Mouse (Mus musculus) thymus, adult 2 months (tissue): ENCODE measurements around the gene Flt3l. TPM values are rescaled to one million over a fixed set of nuclear protein-coding genes. Genes with fewer than 3 reads are reported as not detected.
"Not testable (repeated sequence)": the region's sequence is repeated elsewhere in the genome, so short reads cannot be mapped to it uniquely, and the experiment has no call there.

Experiments used
- DNase-seq: peaks from one replicate; pipeline ENCODE4 v3.0.0; 2021
- H3K27ac ChIP-seq: fragments of 200-500 bp; 2 replicates; pipeline ENCODE4 v1.5.1; 2012; ENCODE audit warnings: low read length, control low read depth; ENCODE audit not compliant: control insufficient read depth, insufficient read depth
- H3K27me3 ChIP-seq: fragments of 200-500 bp; 2 replicates; pipeline ENCODE4 v1.6.1; 2012; ENCODE audit warnings: mild to moderate bottlenecking, low read length, moderate library complexity, mixed read lengths; ENCODE audit not compliant: control insufficient read depth, insufficient read depth
- H3K36me3 ChIP-seq: fragments of 200-500 bp; 2 replicates; pipeline ENCODE4 v1.6.1; 2012; ENCODE audit warnings: mild to moderate bottlenecking, low read length, moderate library complexity; ENCODE audit not compliant: control insufficient read depth, insufficient read depth
- H3K4me1 ChIP-seq: fragments of 200-500 bp; replicated peaks from 2 replicates; pipeline ENCODE4 v1.6.1; 2012; ENCODE audit warnings: low read length; ENCODE audit not compliant: control insufficient read depth, insufficient read depth
- H3K4me3 ChIP-seq: fragments of 200-500 bp; 2 replicates; pipeline ENCODE4 v1.5.1; 2012; ENCODE audit warnings: mild to moderate bottlenecking, low read length, control low read depth, moderate library complexity; ENCODE audit not compliant: control insufficient read depth, insufficient read depth
- CTCF ChIP-seq: fragments of 200-500 bp; IDR thresholded peaks from 2 replicates; pipeline ENCODE4 v1.5.1; 2012; ENCODE audit warnings: mild to moderate bottlenecking, control low read depth, low read length, moderate library complexity, borderline replicate concordance; ENCODE audit not compliant: control insufficient read depth, poor library complexity, insufficient read depth; ENCODE audit errors: extremely low read depth
- POLR2A ChIP-seq: fragments of 200-500 bp; IDR thresholded peaks from 2 replicates; pipeline ENCODE4 v1.6.1; 2012; ENCODE audit warnings: mild to moderate bottlenecking, low read length, control low read depth, moderate library complexity; ENCODE audit not compliant: control insufficient read depth, poor library complexity, insufficient read depth; ENCODE audit errors: extremely low read depth
- WGBS: fragments of 180-500 bp; shearing (Covaris S2); methylation state at CpG from one replicate; pipeline ENCODE4 v1.1.7; 2018; 5-methylcytosine and 5-hydroxymethylcytosine counted together
- polyA plus RNA-seq: library from polyadenylated mRNA; depleted of rRNA; stranded (reverse); fragments of >200 nt; gene quantifications from 2 replicates; pipeline ENCODE4 v1.2.3, GENCODE M21; 2012

Flt3l gene
- polyA plus RNA-seq, 1 experiment: 207 TPM

DNA sequence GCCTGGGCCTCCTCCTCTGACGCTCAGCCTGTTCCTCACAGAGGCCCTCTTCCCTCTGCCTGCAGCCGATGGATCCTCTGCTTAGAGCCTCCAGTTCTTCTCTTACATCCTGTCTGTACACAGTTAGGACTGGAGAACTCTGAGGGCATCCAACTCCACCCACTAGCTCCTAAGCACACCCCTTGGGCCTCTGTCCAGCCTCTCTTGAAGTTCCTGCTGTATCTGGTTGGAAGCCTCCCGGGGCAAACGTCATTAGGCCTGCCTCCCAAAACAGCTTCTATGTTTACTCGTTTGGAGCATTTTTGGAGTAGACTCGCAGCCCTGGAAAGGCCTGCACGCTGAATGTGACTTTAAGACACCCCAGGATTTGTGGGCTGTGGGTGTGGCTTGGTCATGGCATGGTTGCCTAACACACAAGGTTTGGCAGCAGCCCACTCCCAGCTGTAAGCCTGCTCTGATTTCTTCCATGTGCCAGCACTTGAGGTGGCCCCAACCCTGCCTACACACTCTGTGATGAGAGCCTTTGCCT lies 32.5 kb downstream of the Flt3l start, which contains the start of gene Fcgrt:
Gene Fcgrt, minus strand, starts transcription at position 200 of the 529 bp plus-strand sequence.
- Histone ChIP-seq H3K27me3 (no peaks in the 10 kb centered on the region), H3K4me1 (0 out of 2 replicates have a peak, but pooled peaks cover 2% of the 10 kb centered on the region), H3K4me3 (no peak within 1 kb of the TSS), H3K36me3 (no peaks in the 10 kb centered on the region), H3K27ac (no peak within 1 kb of the TSS)
- 62% methylated on average over 7 of the region's 7 CpGs for WGBS
- no peak for DNase-seq
- 0 out of 2 replicates have a peak, but pooled peaks have one; percentile 8 for TF ChIP-seq POLR2A
- TF ChIP-seq CTCF: no peak

DNA sequence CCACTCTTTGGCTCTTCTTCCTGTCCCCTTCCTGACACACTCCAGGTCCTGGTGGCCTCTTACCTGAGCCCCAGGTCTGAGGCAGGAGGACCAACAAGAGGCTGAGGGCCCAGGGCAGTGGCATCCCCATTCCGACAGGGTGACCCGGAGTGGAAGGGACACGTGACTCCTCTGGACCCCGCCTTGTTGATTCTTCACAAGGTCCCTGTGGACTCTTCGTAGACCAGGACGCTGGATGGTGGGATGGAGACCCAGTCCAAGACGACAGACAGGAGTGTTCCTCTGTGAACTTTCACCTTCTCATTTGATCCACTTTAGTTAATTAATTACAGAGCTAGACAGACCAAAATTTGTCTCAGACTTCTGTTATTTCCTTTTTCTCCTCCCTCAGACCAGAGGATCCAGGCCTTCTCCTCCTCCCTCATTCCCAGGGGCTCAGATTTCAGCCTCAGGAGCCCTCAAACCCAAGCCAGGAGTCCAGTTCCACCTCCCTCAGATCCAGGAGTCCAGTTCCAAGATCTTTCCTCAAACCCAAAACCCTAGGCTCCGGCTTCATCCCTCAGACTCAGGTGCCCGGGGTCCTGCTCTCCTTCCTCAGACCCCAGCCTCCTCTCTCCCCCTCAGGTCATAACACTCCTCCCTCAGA lies 33.2 kb downstream of the Flt3l start:
- WGBS: 89% methylated on average over 9 of the region's 9 CpGs
- Histone ChIP-seq H3K4me3 (no peak overlapping the region), H3K27ac (no peak overlapping the region), H3K36me3 (no peaks in the 10 kb centered on the region), H3K27me3 (no peaks in the 10 kb centered on the region), H3K4me1 (0 out of 2 replicates have a peak, but pooled peaks cover 2% of the 10 kb centered on the region)
- no peak for DNase-seq
- no peak for TF ChIP-seq CTCF
- TF ChIP-seq POLR2A: no peak

DNA sequence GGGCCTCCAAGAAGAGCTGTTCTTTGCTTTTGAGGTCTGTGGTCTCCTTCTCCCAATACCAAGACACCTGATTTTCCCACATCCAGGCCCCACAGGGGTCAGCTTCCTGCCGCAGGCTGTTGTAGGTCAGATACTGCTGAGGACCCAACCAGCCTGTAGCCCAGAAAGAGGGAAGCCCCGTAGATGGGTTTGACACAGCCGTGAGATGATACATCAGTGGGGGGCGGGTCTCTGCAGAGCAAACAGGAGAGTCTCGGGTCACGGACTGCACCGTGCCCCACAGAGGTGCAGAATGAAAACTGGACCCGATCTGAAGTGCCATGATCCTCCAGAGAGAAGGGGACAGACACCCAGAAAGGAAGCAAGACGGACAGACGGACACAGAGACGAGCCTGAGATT lies 33.8 kb downstream of the Flt3l start:
- WGBS: 66% methylated on average over 11 of the region's 11 CpGs
- no peak for TF ChIP-seq CTCF
- TF ChIP-seq POLR2A: no peak
- Histone ChIP-seq H3K4me3 (no peak overlapping the region), H3K27ac (no peak overlapping the region), H3K36me3 (no peaks in the 10 kb centered on the region), H3K27me3 (no peaks in the 10 kb centered on the region), H3K4me1 (0 out of 2 replicates have a peak, but pooled peaks cover 2% of the 10 kb centered on the region)
- DNase-seq: no peak

DNA sequence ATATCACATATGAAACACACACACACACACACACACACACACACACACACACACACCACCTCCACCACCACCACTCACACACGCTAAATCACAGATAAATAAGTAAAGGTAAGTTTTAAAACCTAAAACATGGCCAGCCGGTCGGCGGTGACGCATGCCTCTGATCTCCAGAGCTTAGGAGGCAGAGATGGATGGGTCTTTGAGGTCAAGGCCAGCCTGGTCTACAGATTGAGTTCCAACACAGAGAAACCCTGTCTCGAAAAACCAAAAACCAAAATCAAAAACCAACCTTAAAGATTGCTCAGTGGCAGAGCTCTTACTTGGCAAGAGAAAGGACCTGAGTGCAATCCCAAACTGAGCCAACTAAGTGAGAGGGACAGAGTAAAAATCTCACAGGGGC lies 36.2 kb downstream of the Flt3l start:
- no peaks in the 10 kb centered on the region for H3K4me1 ChIP-seq
- H3K27ac ChIP-seq: no peak overlapping the region
- TF ChIP-seq CTCF: no peak
- WGBS: 94% methylated on average over 6 of the region's 6 CpGs
- no peaks in the 10 kb centered on the region for H3K36me3 ChIP-seq
- no peak overlapping the region for H3K4me3 ChIP-seq
- DNase-seq: no peak
- H3K27me3 ChIP-seq: no peaks in the 10 kb centered on the region

DNA sequence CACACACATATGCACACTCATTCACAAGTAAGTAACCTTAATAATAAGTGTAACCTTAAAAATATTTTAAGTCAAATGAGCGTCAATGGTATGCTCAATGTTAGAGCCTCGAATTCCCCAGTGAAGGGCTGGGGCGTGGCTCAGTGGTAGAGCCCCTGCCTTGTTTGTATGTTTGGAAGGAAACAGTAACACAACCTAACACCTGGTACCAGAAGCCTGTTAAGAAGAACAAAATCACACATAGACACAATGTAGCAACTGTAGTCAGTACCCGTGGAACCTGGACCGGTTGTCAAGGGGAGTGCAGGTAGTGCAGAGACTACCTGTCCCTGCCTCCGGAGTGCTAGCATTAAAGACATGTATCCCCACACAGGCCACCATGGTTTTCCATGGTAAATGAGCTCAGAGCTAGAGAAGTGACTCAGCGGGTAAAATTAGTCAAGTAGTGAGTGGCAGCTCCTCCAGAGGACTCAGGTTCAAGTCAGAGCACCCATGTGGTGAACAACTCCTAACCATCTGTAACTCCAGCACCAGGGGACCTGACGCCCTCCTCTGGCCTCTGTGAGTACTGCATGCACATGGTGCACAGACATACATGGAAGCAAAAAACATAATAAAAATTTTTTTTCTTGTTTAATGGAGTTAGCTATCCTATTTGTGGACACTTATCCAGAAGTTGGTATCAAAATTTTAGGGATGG lies 37.5 kb downstream of the Flt3l start:
- WGBS: 94% methylated on average over 8 of the region's 8 CpGs
- TF ChIP-seq POLR2A: no peak
- no peak for TF ChIP-seq CTCF
- Histone ChIP-seq H3K27me3 (no peaks in the 10 kb centered on the region), H3K4me1 (no peaks in the 10 kb centered on the region; the same call in 1 of the 2 replicates), H3K4me3 (no peak overlapping the region), H3K36me3 (no peaks in the 10 kb centered on the region), H3K27ac (no peak overlapping the region)
- DNase-seq: no peak

DNA sequence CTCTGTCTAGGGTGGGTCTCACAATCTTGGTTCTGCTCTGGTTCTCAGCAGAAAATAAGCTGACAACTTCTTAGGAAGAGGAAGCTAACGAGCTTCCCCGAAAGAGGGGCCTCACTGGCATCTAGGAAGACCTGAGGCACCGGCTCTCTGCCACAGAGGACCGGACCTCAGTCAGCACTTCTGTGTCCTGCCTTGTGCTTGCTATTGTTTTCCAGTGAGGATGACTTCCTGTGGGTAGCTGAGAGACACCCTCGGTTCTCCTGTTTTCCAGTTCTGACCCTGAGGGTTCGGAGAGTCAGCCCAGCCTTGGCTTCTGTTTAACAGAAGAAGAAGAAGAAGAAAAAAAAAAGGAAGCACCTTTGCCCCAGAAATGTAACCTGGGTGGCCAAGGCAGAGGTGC lies 38.8 kb downstream of the Flt3l start:
- TF ChIP-seq CTCF (no peak), POLR2A (no peak)
- H3K4me1 ChIP-seq: peaks cover 5% of the 10 kb centered on the region; the same call in 1 of the 2 replicates
- no peaks in the 10 kb centered on the region for H3K27me3 ChIP-seq
- no peaks in the 10 kb centered on the region for H3K36me3 ChIP-seq
- no peak for DNase-seq
- WGBS: 22% methylated on average over 6 of the region's 6 CpGs
- H3K4me3 ChIP-seq: no peak overlapping the region
- H3K27ac ChIP-seq: no peak overlapping the region

DNA sequence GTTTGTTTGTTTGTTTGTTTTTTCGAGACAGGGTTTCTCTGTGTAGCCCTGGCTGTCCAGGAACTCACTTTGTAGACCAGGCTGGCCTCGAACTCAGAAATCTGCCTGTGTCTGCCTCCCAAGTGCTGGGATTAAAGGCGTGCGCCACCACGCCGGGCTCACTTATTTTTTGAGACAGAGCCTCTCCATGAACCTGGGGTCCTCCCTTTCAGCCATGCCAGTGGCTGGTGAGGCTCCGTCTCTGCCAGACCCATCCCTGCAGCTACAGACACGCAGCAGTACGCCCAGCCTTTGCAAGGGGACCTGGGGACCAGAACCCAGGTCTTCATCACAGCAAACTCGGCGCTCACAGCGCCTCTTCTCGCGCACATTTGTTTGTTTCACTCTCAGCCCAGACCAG lies 40.3 kb downstream of the Flt3l start:
- WGBS: 96% methylated on average over 14 of the region's 14 CpGs
- H3K4me1 ChIP-seq: peaks cover 18% of the 10 kb centered on the region
- H3K36me3 ChIP-seq: not testable (repeated sequence)

More for the DNA sequence above, 40.3 kb downstream of the Flt3l start:
- H3K27ac ChIP-seq, H3K27me3 ChIP-seq, H3K4me3 ChIP-seq, DNase-seq: not testable (repeated sequence)
